Mouse (Mus musculus): ENCODE measurements around the gene Slc17a7. TPM values are rescaled to one million over a fixed set of nuclear protein-coding genes. Genes with fewer than 3 reads are reported as not detected.

Slc17a7 gene
- polyA plus RNA-seq (2012; rRNA removed): 12.2 and 25.0 TPM in 2 replicates

DNA sequence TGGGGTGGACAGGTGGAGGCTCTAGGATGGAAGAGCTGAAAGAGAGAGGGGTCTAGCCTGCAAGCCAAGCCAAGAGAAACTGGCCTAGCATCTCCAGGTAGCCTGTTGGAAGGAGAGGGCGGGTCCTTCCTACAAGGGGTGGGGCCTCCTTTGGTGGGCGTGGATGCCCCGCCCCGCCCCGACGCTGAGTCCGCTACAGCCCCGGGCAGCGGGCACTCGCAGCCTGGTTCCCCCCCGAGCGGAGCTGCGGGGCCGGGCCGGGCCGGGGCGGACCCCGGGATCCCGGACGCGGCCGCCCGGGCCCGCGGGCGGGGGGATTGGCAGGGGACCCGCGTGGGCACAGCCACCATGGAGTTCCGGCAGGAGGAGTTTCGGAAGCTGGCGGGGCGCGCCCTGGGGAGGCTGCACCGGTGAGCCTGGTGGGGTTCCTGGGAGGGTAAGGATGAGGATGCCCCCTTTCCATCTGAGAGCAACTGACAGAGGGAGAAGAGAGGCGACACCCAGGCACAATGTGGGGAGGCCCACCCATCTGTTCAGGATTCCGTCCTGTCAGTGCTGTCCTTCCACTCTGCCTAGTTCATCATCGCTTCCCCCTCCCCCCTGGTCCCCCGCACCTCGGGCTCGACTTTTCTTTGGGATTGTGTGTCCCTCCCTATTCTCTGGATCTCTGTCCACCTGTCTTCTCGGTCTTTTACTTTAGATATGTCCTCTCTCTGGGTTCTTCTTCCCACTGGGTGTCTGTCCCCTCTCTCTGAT, at the start of gene Slc17a7:
Gene Slc17a7 (plus strand): TSS at position 215 of the 756 bp plus-strand sequence.

DNA sequence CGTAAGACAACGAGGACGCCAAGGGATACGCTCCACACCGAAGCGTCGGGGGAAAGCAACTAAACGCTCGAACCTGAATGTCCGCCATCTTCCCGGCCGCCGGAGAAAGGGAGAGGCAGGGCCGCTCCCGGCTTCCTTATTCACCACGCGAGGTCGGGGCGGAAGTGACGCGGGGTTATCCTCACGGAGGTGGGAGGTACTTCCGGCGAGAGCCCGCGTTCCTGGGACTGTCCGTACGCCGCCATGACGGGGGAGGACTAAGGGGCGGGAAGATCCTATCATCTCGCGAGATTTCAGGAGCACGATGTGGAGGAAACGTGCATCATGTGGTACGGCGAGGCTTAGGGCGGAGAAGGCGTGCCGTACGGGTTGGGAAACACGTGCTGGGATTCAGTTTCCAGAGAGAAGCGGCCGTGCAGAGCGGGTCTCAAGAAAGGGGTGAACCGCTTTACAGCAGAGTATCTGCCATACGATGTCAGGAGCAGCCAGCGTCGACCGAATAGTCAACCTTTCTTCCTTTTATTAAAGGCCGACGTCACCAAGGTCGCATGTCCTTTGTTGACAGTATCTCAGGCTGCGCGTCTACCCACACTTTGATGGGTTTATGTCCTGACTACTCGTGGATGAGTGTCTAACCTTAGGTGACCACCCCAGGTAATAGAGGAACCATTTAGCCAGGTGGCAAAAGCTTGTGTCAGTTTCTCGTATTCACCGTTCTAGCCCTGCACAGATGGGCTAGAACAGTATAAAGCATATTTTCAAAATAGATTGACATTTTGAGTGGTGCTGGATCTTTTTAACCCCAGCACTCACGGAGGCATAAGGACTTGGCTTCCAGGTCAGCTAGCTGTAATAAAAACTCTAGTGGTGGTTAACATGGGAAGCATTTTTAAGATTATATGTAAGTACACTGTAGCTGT, 39.3 kb upstream of the Slc17a7 start, which contains the start of gene Rps11:
Gene Rps11 (minus strand): TSS at position 216 of the 920 bp plus-strand sequence.

DNA sequence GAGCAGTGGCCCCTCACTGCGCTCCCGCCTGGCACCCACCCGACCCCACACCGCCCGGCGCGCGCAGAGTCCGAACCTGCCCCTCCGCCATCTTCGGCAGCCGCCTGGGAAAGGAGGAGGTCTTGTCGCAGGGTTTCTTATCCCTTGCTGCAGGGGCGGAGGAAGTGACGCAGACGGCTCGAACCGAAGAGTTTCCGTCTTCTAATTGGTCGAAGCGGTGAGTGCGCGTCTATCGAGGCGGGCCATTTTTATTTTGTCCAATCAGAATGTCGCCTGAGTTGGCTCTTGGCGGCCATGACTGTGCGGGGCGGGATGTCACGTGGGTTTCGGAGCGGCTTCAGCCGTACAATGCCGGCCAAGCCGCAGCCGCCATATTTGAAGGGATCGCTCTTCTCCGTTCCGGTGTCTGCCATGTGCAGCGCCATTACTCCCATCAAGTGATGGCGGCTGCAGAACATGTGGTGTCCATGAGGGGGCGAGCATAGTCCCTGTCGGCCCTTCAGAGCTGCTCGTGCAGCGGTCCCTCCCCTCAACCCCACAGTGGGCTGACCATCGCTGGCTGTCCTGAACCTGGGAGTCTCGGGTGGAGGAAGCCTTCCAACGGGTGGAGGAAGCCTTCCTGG, 35.0 kb upstream of the Slc17a7 start, which contains the start of gene Rpl13a:
Gene Rpl13a (minus strand): TSS at position 138 of the 623 bp plus-strand sequence.

DNA sequence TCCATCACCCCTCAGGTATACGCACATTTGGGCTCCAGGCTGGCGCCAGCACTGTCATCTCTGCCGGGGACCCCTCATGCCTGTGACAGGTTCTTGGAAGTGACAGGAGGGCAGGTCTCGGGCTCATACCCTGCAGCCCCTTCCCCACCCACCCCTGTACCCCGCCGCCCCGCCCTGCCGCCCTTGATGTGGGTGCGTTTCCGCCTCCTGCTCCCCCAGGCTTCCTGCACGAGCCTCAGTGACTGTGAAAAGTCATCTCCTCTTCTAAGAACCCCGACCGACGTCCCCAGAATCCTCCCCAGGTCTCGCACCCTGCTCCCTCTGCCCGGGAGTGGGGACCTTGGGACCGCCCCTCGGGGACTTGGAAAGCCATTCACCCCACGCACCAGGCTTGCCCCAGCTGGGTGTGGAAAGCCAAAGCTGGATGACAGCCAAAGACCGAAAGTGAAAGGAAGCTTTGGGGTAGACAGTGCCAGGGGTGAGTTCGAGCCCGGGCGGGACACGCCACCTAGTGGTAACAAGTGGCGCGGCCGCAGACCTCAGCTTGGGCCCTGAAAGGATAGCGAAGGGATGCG, 27.7 kb upstream of the Slc17a7 start, which contains the start of the genes Gm45713 and Flt3l:
Gene Gm45713 (minus strand): TSS at position 239 of the 575 bp plus-strand sequence.
Gene Flt3l (minus strand): TSS at position 440 of the 575 bp plus-strand sequence.

DNA sequence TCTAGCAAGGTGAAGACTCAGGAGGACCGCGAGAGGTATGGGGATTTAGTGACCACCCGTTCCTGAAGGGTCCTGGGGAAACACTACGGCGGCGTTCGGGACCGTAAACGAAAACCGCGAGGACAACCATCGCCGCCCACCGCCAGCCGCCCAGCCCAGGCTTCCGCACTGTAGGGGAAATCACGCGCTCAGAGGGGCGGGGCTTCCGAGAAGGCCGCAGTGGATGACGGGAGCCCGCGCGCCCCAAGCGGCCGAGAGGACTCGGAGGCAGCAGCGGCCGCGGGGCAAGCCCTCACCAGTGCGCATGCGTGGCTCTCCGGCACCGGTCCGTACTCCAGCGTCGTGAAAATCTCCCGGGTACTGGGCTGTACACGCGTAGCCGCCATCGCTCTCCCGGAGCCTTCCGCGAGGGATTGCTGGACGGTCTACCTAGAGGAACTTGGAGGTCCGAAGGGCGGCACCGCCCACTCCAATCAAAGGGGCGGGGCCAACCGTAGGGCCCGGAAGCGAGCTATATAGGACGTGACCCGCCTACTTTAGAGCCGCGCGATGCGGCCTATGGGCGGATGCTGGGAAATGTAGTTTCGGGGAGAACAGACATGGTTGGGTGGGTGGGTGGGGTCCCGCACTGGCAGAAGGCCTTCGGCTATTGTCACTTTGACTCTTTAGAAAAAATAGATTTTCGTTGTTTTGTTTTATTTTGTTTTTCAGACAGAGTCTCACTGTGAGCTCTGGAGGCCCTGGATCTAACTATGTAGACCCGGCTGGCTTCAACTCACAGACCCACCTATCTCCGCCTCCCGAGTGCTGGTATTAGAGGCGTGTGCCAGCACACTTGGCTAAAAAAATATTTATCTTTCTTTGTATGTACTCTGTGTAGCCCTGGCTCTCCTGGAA, 9.4 kb upstream of the Slc17a7 start, which contains the start of the genes Pih1d1 and Aldh16a1:
Gene Pih1d1 (plus strand): TSS at position 208 of the 897 bp plus-strand sequence.
Gene Aldh16a1 (minus strand): TSS at position 489 of the 897 bp plus-strand sequence.

DNA sequence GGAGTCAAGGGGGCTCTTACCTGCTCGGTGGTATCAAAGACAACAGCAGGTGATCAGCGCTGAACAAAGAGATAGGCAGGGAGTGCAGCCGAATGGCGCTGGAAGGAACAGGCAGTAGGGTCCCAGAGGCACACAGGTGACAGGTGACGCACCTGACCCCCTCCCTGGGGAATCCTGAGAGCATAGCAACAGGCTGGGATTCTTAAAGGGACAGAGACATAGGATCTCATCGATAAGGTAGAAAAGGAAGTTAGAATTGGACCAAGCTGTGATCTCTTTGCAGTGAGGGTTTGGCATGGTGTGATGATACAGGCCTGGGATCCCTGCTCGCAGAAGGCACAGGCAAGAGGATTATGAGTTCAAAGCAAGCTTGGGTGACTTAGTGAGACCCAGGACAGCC, 15.7 kb downstream of the Slc17a7 start, which contains the start of gene Gfy:
Gene Gfy (minus strand): TSS at position 101 of the 400 bp plus-strand sequence.

DNA sequence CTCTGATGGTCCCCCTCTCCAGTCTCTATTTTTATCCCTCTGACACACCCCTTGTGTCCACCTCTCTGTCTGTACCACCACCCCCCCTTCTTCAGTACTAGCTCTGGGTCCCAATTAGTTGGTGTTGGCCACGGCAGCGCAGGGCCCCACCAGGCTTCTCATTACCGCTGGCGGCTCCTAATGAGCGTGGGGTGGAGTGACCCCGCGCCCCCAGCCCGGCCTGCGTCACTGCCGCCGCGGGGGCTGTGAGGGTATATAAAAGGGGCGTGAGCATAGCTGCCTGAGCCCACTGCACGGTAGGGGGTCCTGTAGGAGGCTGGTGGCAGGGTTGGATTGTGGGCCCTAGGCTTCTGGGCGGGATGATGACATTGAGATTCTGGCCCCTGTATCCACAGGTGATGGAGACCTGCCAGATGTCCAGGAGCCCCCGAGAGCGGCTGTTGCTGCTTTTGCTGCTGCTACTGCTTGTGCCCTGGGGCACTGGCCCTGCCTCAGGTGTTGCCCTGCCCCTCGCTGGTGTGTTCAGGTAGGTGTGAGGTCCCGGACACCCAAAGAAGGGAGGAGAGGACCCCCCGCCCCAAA, 17.2 kb downstream of the Slc17a7 start, which contains the start of gene Pth2:
Gene Pth2 (plus strand): TSS at position 100 of the 582 bp plus-strand sequence.

DNA sequence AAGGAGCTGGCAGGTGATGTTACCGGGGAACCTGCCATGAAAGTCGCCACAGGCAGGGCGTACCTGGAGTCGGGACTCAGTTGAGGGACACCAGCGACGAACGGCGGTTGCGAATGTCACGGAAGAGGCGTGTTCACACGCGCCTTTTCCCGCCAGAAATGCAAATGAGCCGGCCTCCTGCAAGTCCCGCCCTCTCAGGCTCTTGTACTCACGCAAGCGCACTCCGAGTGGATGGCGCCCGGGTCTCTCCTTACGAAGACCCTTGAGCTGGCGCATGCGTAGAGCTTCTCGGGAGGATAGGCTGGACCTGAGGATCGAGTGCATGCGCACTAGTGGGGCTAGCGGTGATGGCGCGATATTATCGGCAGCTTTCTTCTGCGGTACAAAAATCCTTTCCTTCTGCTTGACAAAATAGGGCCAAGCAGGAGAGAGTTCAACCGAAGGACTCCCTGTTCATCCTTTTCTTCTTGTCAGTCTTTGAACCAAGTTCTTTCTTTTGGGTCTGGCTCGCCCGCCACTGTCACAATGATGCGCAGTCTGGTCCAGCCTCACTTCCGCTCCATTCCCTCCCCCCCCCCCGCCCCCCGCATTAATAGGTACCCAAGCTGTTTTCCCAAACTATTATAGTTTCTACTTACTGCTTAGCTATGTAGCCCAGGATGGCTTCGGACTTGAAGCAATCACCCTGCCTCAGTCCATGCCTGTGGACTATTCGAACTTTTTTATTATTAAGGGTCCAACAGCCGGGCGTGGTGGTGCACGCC, 40.8 kb downstream of the Slc17a7 start, which contains the start of gene Ccdc155:
Gene Ccdc155 (minus strand): TSS at position 513 of the 764 bp plus-strand sequence.

DNA sequence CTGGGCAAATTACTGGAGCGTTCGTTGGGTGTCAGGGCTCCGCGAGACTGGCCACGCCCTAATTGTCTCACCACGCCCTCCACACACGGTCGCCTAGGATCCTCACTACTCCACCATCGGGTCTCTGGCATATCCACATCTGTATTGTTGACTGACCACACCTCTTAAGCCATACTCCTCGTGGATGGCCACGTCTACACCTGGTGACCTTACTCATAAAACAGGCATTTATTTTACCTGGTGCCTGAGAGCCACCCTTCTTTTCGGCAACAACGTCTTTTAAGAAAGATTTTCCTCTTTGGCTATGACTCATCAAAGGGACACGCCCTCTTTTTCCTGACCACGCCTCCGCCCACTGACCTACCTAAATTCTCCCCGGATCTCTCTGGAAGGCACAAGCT, 48.1 kb downstream of the Slc17a7 start, which contains the start of gene Dkkl1:
Gene Dkkl1 (minus strand): TSS at position 297 of the 401 bp plus-strand sequence.

DNA sequence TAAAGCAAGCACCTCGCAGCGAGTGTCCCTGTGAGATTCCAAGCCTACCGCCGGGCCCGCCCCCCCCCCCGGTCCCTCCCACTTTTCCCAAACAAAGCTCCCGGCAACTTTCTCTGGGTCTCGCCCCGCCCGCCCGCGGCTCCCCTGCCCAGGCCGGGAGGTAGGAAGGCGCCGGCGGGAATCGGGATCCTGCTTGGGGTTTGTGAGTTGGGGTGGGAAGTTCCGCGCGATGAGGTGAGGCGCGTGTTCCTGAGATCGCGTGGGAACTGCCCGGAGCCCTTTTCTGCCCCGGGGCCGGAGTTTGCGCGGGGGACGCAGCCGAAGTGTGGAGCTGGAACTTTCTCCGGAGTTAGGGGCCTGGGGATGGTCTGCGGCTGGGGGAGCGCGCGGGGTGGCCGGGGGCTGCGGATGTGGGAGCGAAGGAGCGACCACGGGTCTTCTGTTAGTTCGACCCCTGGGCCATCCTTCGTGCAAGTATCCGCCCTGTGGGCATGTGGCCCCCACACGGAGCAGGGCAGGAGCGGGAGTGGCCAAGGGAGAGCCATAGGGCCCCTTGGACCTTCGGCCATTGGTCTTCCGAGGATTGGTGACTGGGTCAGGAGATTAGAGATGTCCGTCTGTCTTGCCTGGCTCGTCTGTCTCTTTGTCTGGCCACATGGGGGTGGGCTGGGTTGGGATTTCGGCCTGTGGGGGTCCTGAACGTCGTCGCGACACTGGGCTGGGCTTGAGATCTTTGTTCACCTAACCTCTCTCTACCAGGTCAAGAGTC, 52.1 kb downstream of the Slc17a7 start, which contains the start of gene Tead2:
Gene Tead2 (plus strand): TSS at position 81 of the 769 bp plus-strand sequence.

Other genes starting within 250 kb of the Slc17a7 start
- gene Ap2a1, start 234.5 kb upstream of the Slc17a7 start, polyA plus RNA-seq (2012; rRNA removed): 135 and 148 TPM in 2 replicates
- gene Tsks, start 220.7 kb upstream of the Slc17a7 start, polyA plus RNA-seq (2012; rRNA removed): 0.04 and 0.23 TPM in 2 replicates
- gene Cpt1c, start 189.1 kb upstream of the Slc17a7 start, polyA plus RNA-seq (2012; rRNA removed): 110 and 111 TPM in 2 replicates
- gene Prmt1, start 177.4 kb upstream of the Slc17a7 start, polyA plus RNA-seq (2012; rRNA removed): 763 and 875 TPM in 2 replicates
- 131 and 137 TPM in 2 replicates for gene Irf3, start 166.3 kb upstream of the Slc17a7 start, polyA plus RNA-seq (2012; rRNA removed)
- gene Bcl2l12, start 165.2 kb upstream of the Slc17a7 start, polyA plus RNA-seq (2012; rRNA removed): 31.9 and 33.7 TPM in 2 replicates
- 117 and 120 TPM in 2 replicates for gene Scaf1, start 147.6 kb upstream of the Slc17a7 start, polyA plus RNA-seq (2012; rRNA removed)
- gene Rras, start 146.0 kb upstream of the Slc17a7 start, polyA plus RNA-seq (2012; rRNA removed): 18.7 and 27.8 TPM in 2 replicates
- 19.6 and 25.2 TPM in 2 replicates for gene Prr12, start 111.1 kb upstream of the Slc17a7 start, polyA plus RNA-seq (2012; rRNA removed)
- 88.9 and 93.3 TPM in 2 replicates for gene Nosip, start 101.5 kb upstream of the Slc17a7 start, polyA plus RNA-seq (2012; rRNA removed)
- 24.3 and 28.4 TPM in 2 replicates for gene Prrg2, start 101.3 kb upstream of the Slc17a7 start, polyA plus RNA-seq (2012; rRNA removed)
- gene Rcn3, start 71.7 kb upstream of the Slc17a7 start, polyA plus RNA-seq (2012; rRNA removed): 110 and 224 TPM in 2 replicates
- 15.9 and 27.0 TPM in 2 replicates for gene Fcgrt, start 60.1 kb upstream of the Slc17a7 start, polyA plus RNA-seq (2012; rRNA removed)
- 611 and 637 TPM in 2 replicates for gene Rps11, start 39.5 kb upstream of the Slc17a7 start, polyA plus RNA-seq (2012; rRNA removed)
- gene Rpl13a, start 35.2 kb upstream of the Slc17a7 start, polyA plus RNA-seq (2012; rRNA removed): 2,227 and 2,905 TPM in 2 replicates
- 0.25 TPM in 2 replicates for gene Gm45713, start 27.7 kb upstream of the Slc17a7 start, polyA plus RNA-seq (2012; rRNA removed)
- gene Flt3l, start 27.5 kb upstream of the Slc17a7 start, polyA plus RNA-seq (2012; rRNA removed): 7.7 and 10.8 TPM in 2 replicates
- gene Pih1d1, start 9.6 kb upstream of the Slc17a7 start, polyA plus RNA-seq (2012; rRNA removed): 129 and 134 TPM in 2 replicates
- 31.8 and 33.0 TPM in 2 replicates for gene Aldh16a1, start 9.4 kb upstream of the Slc17a7 start, polyA plus RNA-seq (2012; rRNA removed)
- gene Gfy, start 15.6 kb downstream of the Slc17a7 start, polyA plus RNA-seq (2012; rRNA removed): 0.05 and 0.21 TPM in 2 replicates
- gene Pth2, start 17.0 kb downstream of the Slc17a7 start, polyA plus RNA-seq (2012; rRNA removed): 0.20 and 0.23 TPM in 2 replicates
- 0.88 and 1.1 TPM in 2 replicates for gene Ccdc155, start 40.9 kb downstream of the Slc17a7 start, polyA plus RNA-seq (2012; rRNA removed)
- gene Dkkl1, start 48.2 kb downstream of the Slc17a7 start, polyA plus RNA-seq (2012; rRNA removed): 2.0 and 3.2 TPM in 2 replicates
- 257 and 271 TPM in 2 replicates for gene Tead2, start 51.8 kb downstream of the Slc17a7 start, polyA plus RNA-seq (2012; rRNA removed)
- gene Cd37, start 75.2 kb downstream of the Slc17a7 start, polyA plus RNA-seq (2012; rRNA removed): 1.6 and 1.8 TPM in 2 replicates
- gene Slc6a16, start 77.1 kb downstream of the Slc17a7 start, polyA plus RNA-seq (2012; rRNA removed): 0.61 and 0.96 TPM in 2 replicates
- not detected in 2 replicates for gene Slc6a21, start 113.6 kb downstream of the Slc17a7 start, polyA plus RNA-seq (2012; rRNA removed)
- gene Trpm4, start 169.8 kb downstream of the Slc17a7 start, polyA plus RNA-seq (2012; rRNA removed): 16.8 and 23.9 TPM in 2 replicates
- 1.1 and 3.8 TPM in 2 replicates for gene Hrc, start 171.3 kb downstream of the Slc17a7 start, polyA plus RNA-seq (2012; rRNA removed)
- gene Ppfia3, start 203.1 kb downstream of the Slc17a7 start, polyA plus RNA-seq (2012; rRNA removed): 44.2 and 45.9 TPM in 2 replicates
- 14.4 and 15.8 TPM in 2 replicates for gene Lin7b, start 206.6 kb downstream of the Slc17a7 start, polyA plus RNA-seq (2012; rRNA removed)
- 864 and 911 TPM in 2 replicates for gene Snrnp70, start 231.8 kb downstream of the Slc17a7 start, polyA plus RNA-seq (2012; rRNA removed)
- not detected in 2 replicates for gene Kcna7, start 241.7 kb downstream of the Slc17a7 start, polyA plus RNA-seq (2012; rRNA removed)
- gene Ntf5, start 249.7 kb downstream of the Slc17a7 start, polyA plus RNA-seq (2012; rRNA removed): 0.10 and 0.91 TPM in 2 replicates

All from central nervous system, embryonic 14 days (tissue).